Mouse (Mus musculus): ENCODE results near the gene 1110032F04Rik.

1110032F04Rik gene

GRCm38 (mm10) chr3:68907509-68907908 is 38.1 kb downstream of the 1110032F04Rik start:
- no peak for DNase-seq (ENCODE audit: low spot score)
